Mouse (Mus musculus) thymus, adult 2 months (tissue): ENCODE data around the gene Rps11. TPM values are rescaled to one million over a fixed set of nuclear protein-coding genes. Genes with fewer than 3 reads are reported as not detected.
"Not testable (repeated sequence)": the region's sequence is repeated elsewhere in the genome, so short reads cannot be mapped to it uniquely, and the experiment has no call there.

ENCODE experiments used
- DNase-seq: peaks from one replicate; pipeline ENCODE4 v3.0.0; 2021
- H3K27ac ChIP-seq: fragments of 200-500 bp; 2 replicates; pipeline ENCODE4 v1.5.1; 2012; ENCODE audit warnings: low read length, control low read depth; ENCODE audit not compliant: control insufficient read depth, insufficient read depth
- H3K27me3 ChIP-seq: fragments of 200-500 bp; 2 replicates; pipeline ENCODE4 v1.6.1; 2012; ENCODE audit warnings: mild to moderate bottlenecking, low read length, moderate library complexity, mixed read lengths; ENCODE audit not compliant: control insufficient read depth, insufficient read depth
- H3K36me3 ChIP-seq: fragments of 200-500 bp; 2 replicates; pipeline ENCODE4 v1.6.1; 2012; ENCODE audit warnings: mild to moderate bottlenecking, low read length, moderate library complexity; ENCODE audit not compliant: control insufficient read depth, insufficient read depth
- H3K4me1 ChIP-seq: fragments of 200-500 bp; replicated peaks from 2 replicates; pipeline ENCODE4 v1.6.1; 2012; ENCODE audit warnings: low read length; ENCODE audit not compliant: control insufficient read depth, insufficient read depth
- H3K4me3 ChIP-seq: fragments of 200-500 bp; 2 replicates; pipeline ENCODE4 v1.5.1; 2012; ENCODE audit warnings: mild to moderate bottlenecking, low read length, control low read depth, moderate library complexity; ENCODE audit not compliant: control insufficient read depth, insufficient read depth
- CTCF ChIP-seq: fragments of 200-500 bp; IDR thresholded peaks from 2 replicates; pipeline ENCODE4 v1.5.1; 2012; ENCODE audit warnings: mild to moderate bottlenecking, control low read depth, low read length, moderate library complexity, borderline replicate concordance; ENCODE audit not compliant: control insufficient read depth, poor library complexity, insufficient read depth; ENCODE audit errors: extremely low read depth
- POLR2A ChIP-seq: fragments of 200-500 bp; IDR thresholded peaks from 2 replicates; pipeline ENCODE4 v1.6.1; 2012; ENCODE audit warnings: mild to moderate bottlenecking, low read length, control low read depth, moderate library complexity; ENCODE audit not compliant: control insufficient read depth, poor library complexity, insufficient read depth; ENCODE audit errors: extremely low read depth
- WGBS: fragments of 180-500 bp; shearing (Covaris S2); methylation state at CpG from one replicate; pipeline ENCODE4 v1.1.7; 2018; 5-methylcytosine and 5-hydroxymethylcytosine counted together
- polyA plus RNA-seq: library from polyadenylated mRNA; depleted of rRNA; stranded (reverse); fragments of >200 nt; gene quantifications from 2 replicates; pipeline ENCODE4 v1.2.3, GENCODE M21; 2012

Gene Rps11
- polyA plus RNA-seq, 1 experiment = 343 TPM

- H3K36me3 ChIP-seq = no peaks in the 10 kb centered on the region
- TF ChIP-seq CTCF (peak; percentile 86; the same call in 1 of the 2 replicates), POLR2A (peak; percentile 99)
- DNase-seq = peak; percentile 97
- H3K27ac ChIP-seq = peak within 1 kb of the TSS; percentile 61
- peaks cover 7% of the 10 kb centered on the region for H3K4me1 ChIP-seq
- WGBS = 3% methylated on average over 69 of the region's 69 CpGs
- peak within 1 kb of the TSS; percentile 85 for H3K4me3 ChIP-seq
- no peaks in the 10 kb centered on the region for H3K27me3 ChIP-seq
Observed at GRCm38 (mm10) chr7:45154096-45154992, 30.1 kb upstream of the Rps11 start, which contains the start of the genes Pih1d1 and Aldh16a1. TSS of gene Pih1d1 (plus strand) at chr7:45154303. TSS of gene Aldh16a1 (minus strand) at chr7:45154584.

- Histone ChIP-seq H3K4me3 (peak overlapping the region; percentile 85), H3K36me3 (no peaks in the 10 kb centered on the region), H3K27ac (peak overlapping the region; percentile 55; the same call in 1 of the 2 replicates), H3K4me1 (peaks cover 7% of the 10 kb centered on the region), H3K27me3 (no peaks in the 10 kb centered on the region)
- 4% methylated on average over 5 of the region's 5 CpGs for WGBS
- no peak for TF ChIP-seq CTCF
- TF ChIP-seq POLR2A = no peak
- no peak for DNase-seq
Observed at GRCm38 (mm10) chr7:45153586-45153985, 29.3 kb upstream of the Rps11 start.

GRCm38 (mm10) chr7:45153052-45153451, 28.8 kb upstream of the Rps11 start:
- not testable (repeated sequence) for H3K4me3 ChIP-seq
- WGBS = 88% methylated on average over 2 of the region's 2 CpGs

GRCm38 (mm10) chr7:45151303-45151702, 27.1 kb upstream of the Rps11 start:
- H3K36me3 ChIP-seq = no peaks in the 10 kb centered on the region
- TF ChIP-seq POLR2A = no peak
- TF ChIP-seq CTCF = no peak
- H3K4me1 ChIP-seq = peaks cover 7% of the 10 kb centered on the region
- 93% methylated on average over 11 of the region's 11 CpGs for WGBS
- H3K4me3 ChIP-seq = no peak overlapping the region
- H3K27me3 ChIP-seq = no peaks in the 10 kb centered on the region
- no peak overlapping the region for H3K27ac ChIP-seq
- DNase-seq = no peak

More at GRCm38 (mm10) chr7:45153052-45153451, 28.8 kb upstream of the Rps11 start:
- H3K36me3 ChIP-seq, H3K4me1 ChIP-seq, H3K27me3 ChIP-seq, H3K27ac ChIP-seq, DNase-seq: not testable (repeated sequence)

- Histone ChIP-seq H3K27ac (no peak overlapping the region), H3K36me3 (no peaks in the 10 kb centered on the region), H3K4me1 (peaks cover 7% of the 10 kb centered on the region), H3K27me3 (no peaks in the 10 kb centered on the region), H3K4me3 (no peak overlapping the region)
- DNase-seq = no peak
- 92% methylated on average over 4 of the region's 4 CpGs for WGBS
- TF ChIP-seq POLR2A (no peak), CTCF (no peak)
Observed at GRCm38 (mm10) chr7:45150321-45150720, 26.1 kb upstream of the Rps11 start.

GRCm38 (mm10) chr7:45149545-45149944, 25.3 kb upstream of the Rps11 start:
- no peak for TF ChIP-seq CTCF
- TF ChIP-seq POLR2A = no peak
- Histone ChIP-seq H3K4me3 (no peak overlapping the region), H3K27ac (no peak overlapping the region), H3K4me1 (peaks cover 3% of the 10 kb centered on the region), H3K27me3 (no peaks in the 10 kb centered on the region), H3K36me3 (no peaks in the 10 kb centered on the region)
- DNase-seq = no peak
- WGBS = 93% methylated on average over 6 of the region's 6 CpGs

GRCm38 (mm10) chr7:45148534-45149098, 24.4 kb upstream of the Rps11 start:
- H3K4me1 ChIP-seq = peaks cover 1% of the 10 kb centered on the region
- no peak for DNase-seq
- TF ChIP-seq CTCF (no peak), POLR2A (no peak)
- H3K36me3 ChIP-seq = no peaks in the 10 kb centered on the region
- WGBS = 84% methylated on average over 4 of the region's 4 CpGs
- H3K27ac ChIP-seq = no peak overlapping the region
- H3K4me3 ChIP-seq = no peak overlapping the region
- H3K27me3 ChIP-seq = no peaks in the 10 kb centered on the region
